16 mouse cellular contexts compared by ENCODE assay signal in genomic region chr5:73008230-73008629, GRCm38 (mm10). TPM values are rescaled to one million over a fixed set of nuclear protein-coding genes. Genes with fewer than 3 reads are reported as not detected.
DNase-seq lines count a peak whose midpoint lies in the region; ATAC-seq and TF ChIP-seq lines count a peak whose summit lies in the region.
"Not testable (repeated sequence)": the region's sequence is repeated elsewhere in the genome, so short reads cannot be mapped to it uniquely, and the experiment has no call there.
"Had no signal": no experiment of that assay in that cellular context is flagged by ENCODE, and none has a peak within 500 bp of the region (broad histone marks: within the 10 kb centered on the region; RNA-seq: fewer than 3 reads in every experiment).

No protein-coding gene starts in this region.

- H3K4me1 ChIP-seq in bone marrow, adult 2 months (ENCODE audit: control insufficient read depth, insufficient read depth, low read length); liver, adult 2 months (ENCODE audit: control insufficient read depth, insufficient read depth, low read length): not testable (repeated sequence)

- 43% methylated on average over 8 of the region's 8 CpGs for WGBS in bone marrow, adult 2 months
- WGBS in liver, adult 2 months = 25% methylated on average over 8 of the region's 8 CpGs

- not testable (repeated sequence) for H3K27ac ChIP-seq in bone marrow, adult 2 months (ENCODE audit: control insufficient read depth, insufficient read depth, low read depth, low read length, poor library complexity); liver, adult 2 months (replicated peaks; ENCODE audit: insufficient read depth, low read depth, low read length)

- not testable (repeated sequence) for H3K36me3 ChIP-seq in liver, adult 2 months (ENCODE audit: control insufficient read depth, insufficient read depth, low read length)

- TF ChIP-seq CTCF in bone marrow, adult 2 months (IDR thresholded peaks at IDR 0.05; ENCODE audit: control insufficient read depth, insufficient read depth, low read length) = peak; percentile 48; the same call in 1 of the 2 replicates
- TF ChIP-seq CTCF in liver, adult 2 months (IDR thresholded peaks at IDR 0.05; ENCODE audit: low read depth, low read length) = peak; percentile 72

- H3K27me3 ChIP-seq in liver, adult 2 months (ENCODE audit: control insufficient read depth, insufficient read depth, low read length) = peaks cover 14% of the 10 kb centered on the region

- H3K4me3 ChIP-seq in bone marrow, adult 2 months (replicated peaks; ENCODE audit: control insufficient read depth, low read depth, low read length); liver, adult 2 months (ENCODE audit: insufficient read depth, low read depth, low read length): not testable (repeated sequence)

- H3K9ac ChIP-seq in liver, adult 2 months (ENCODE audit: low read depth, low read length) = not testable (repeated sequence)

- TF ChIP-seq POLR2A in bone marrow, adult 2 months (IDR thresholded peaks at IDR 0.05; ENCODE audit: borderline replicate concordance, control insufficient read depth, low read depth, low read length); liver, adult 2 months (IDR thresholded peaks at IDR 0.05; ENCODE audit: extremely low read depth, insufficient read depth, low read length): not testable (repeated sequence)

- not testable (repeated sequence) for H3K79me2 ChIP-seq in liver, adult 2 months (ENCODE audit: control insufficient read depth, insufficient read depth, low read length)

- peak; percentile 35 for DNase-seq in A20 (ENCODE audit: low read depth, low spot score)
- DNase-seq in MN1 (ENCODE audit: low spot score) = peak; percentile 72
- DNase-seq in induced T-regulatory cell, adult 2 months (ENCODE audit: low read depth) = peak; percentile 43
- DNase-seq in liver, adult 2 months (ENCODE audit: extremely low read depth, low read depth, low spot score) = peak; percentile 32
- DNase-seq in retina, postnatal 1 day = peak; percentile 25

- ATAC-seq in granulocyte monocyte progenitor cell, adult 5-6 weeks (replicated peaks; ENCODE audit: poor library complexity, severe bottlenecking) = peak; percentile 75
- ATAC-seq in megakaryocyte, adult 5-6 weeks (ENCODE audit: poor library complexity, severe bottlenecking) = peak; percentile 67

RNA-seq across cellular contexts. Expression of gene Slc10a4, which starts 1.5 kb away (rescaled TPM):
- polyA plus RNA-seq in bone marrow, adult 2 months (2011; ENCODE audit: insufficient read depth, insufficient read length, low replicate concordance, missing spikeins) = not detected in 2 replicates
- total RNA-seq in granulocyte monocyte progenitor cell, adult 5-6 weeks (2014; fragmentation: Nextera tagmentation) = not detected in 2 replicates
- total RNA-seq in granulocyte monocyte progenitor cell, adult 5-6 weeks (2017) = not detected in 2 replicates
- not detected in 2 replicates for total RNA-seq in liver, adult 2 months (2014; rRNA removed)
- polyA plus RNA-seq in liver, adult 2 months (2012; rRNA removed) = not detected in 2 replicates
- not detected in 2 replicates for total RNA-seq in megakaryocyte, adult 5-6 weeks (2015)
- not detected in 2 replicates for total RNA-seq in megakaryocyte, adult 5-6 weeks (2017)

RNA-seq across cellular contexts. Expression of gene Gm10135, which starts 33.7 kb away (rescaled TPM):
- not detected in 2 replicates for polyA plus RNA-seq in bone marrow, adult 2 months (2011; ENCODE audit: insufficient read depth, insufficient read length, low replicate concordance, missing spikeins)
- not detected in 2 replicates for total RNA-seq in granulocyte monocyte progenitor cell, adult 5-6 weeks (2014; fragmentation: Nextera tagmentation)
- not detected in 2 replicates for total RNA-seq in granulocyte monocyte progenitor cell, adult 5-6 weeks (2017)
- not detected in 2 replicates for total RNA-seq in liver, adult 2 months (2014; rRNA removed)
- not detected in 2 replicates for polyA plus RNA-seq in liver, adult 2 months (2012; rRNA removed)
- not detected in 2 replicates for total RNA-seq in megakaryocyte, adult 5-6 weeks (2015)
- 5.1 TPM in 1 of 2 replicates, not detected in the other for total RNA-seq in megakaryocyte, adult 5-6 weeks (2017)
- total RNA-seq: layer of hippocampus, postnatal 14 days; left cerebral cortex, postnatal 4 days had no signal
- polyA plus RNA-seq: embryonic facial prominence, embryonic 13.5 days; forebrain, embryonic 13.5 days; heart, embryonic 11.5 days; hindbrain, embryonic 12.5 days; midbrain, embryonic 12.5 days; neural tube, embryonic 12.5 days had no signal
